Mouse (Mus musculus) CH12.LX (cell line): Measurements from ENCODE around the gene Agap1. TPM values are rescaled to one million over a fixed set of nuclear protein-coding genes. Genes with fewer than 3 reads are reported as not detected.

Experiments used
- DNase-seq: peaks from one replicate; pipeline ENCODE4 v3.0.0-alpha.2; 2013; ENCODE audit errors: extremely low read depth
- H3K27ac ChIP-seq: 2 replicates; pipeline ENCODE4 v1.5.1; 2012; ENCODE audit warnings: low read depth, mild to moderate bottlenecking, control low read depth, moderate library complexity; ENCODE audit not compliant: insufficient read depth
- H3K27me3 ChIP-seq: replicated peaks from 2 replicates; pipeline ENCODE3; 2012; ENCODE audit warnings: inconsistent platforms
- H3K36me3 ChIP-seq, 2 experiments: replicated peaks in 1 of 2; 2 replicates each; pipeline versions ENCODE3 to v1.6.1; 2012; ENCODE audit warnings: inconsistent platforms in 1 of 2, low read length in 1 of 2, mild to moderate bottlenecking in 1 of 2, mixed read lengths in 1 of 2, moderate library complexity in 1 of 2; ENCODE audit not compliant: control insufficient read depth in 1 of 2, insufficient read depth in 1 of 2
- H3K4me1 ChIP-seq, 2 experiments: 2 replicates each; pipeline ENCODE4 v1.6.1; 2012; ENCODE audit warnings: inconsistent platforms in 1 of 2, moderate library complexity in 1 of 2; ENCODE audit not compliant: insufficient read depth in 2 of 2, control insufficient read depth in 1 of 2
- H3K4me2 ChIP-seq: 2 replicates; pipeline ENCODE4 v1.6.1; 2012; ENCODE audit warnings: low read depth, mild to moderate bottlenecking, control low read depth; ENCODE audit not compliant: poor library complexity, insufficient read depth, severe bottlenecking
- H3K4me3 ChIP-seq, 3 experiments: fragments of 150-350 bp in 1 of 3; sonication (generic) in 1 of 3; replicated peaks in 1 of 3; 2 replicates each; pipeline versions ENCODE3 to v1.5.1; 2011 to 2012; ENCODE audit warnings: low read depth in 2 of 3, low read length in 2 of 3, mild to moderate bottlenecking in 2 of 3, moderate library complexity in 2 of 3, control low read depth in 1 of 3, improper control_type of control experiment in 1 of 3, inconsistent platforms in 1 of 3, mixed read lengths in 1 of 3; ENCODE audit not compliant: poor library complexity in 1 of 3
- H3K79me2 ChIP-seq: replicated peaks from 2 replicates; pipeline ENCODE4 v1.6.1; 2012; ENCODE audit warnings: mild to moderate bottlenecking, moderate library complexity; ENCODE audit not compliant: control insufficient read depth, poor library complexity, insufficient read depth, severe bottlenecking; ENCODE audit errors: extremely low read depth
- H3K9ac ChIP-seq: 2 replicates; pipeline ENCODE4 v1.6.1; 2012; ENCODE audit warnings: low read depth, mild to moderate bottlenecking, control low read depth, moderate library complexity; ENCODE audit not compliant: insufficient read depth
- H3K9me3 ChIP-seq: replicated peaks from 2 replicates; pipeline ENCODE3; 2012; ENCODE audit warnings: low read length, inconsistent platforms, mixed read lengths
- BHLHE40 ChIP-seq: IDR thresholded peaks from 2 replicates; pipeline ENCODE4 v1.6.1; 2011; ENCODE audit warnings: mild to moderate bottlenecking, low read depth, low read length, improper control_type of control experiment
- CHD2 ChIP-seq: IDR thresholded peaks from 2 replicates; pipeline ENCODE4 v1.6.1; 2011; ENCODE audit warnings: low read length, improper control_type of control experiment
- EP300 ChIP-seq: IDR thresholded peaks from 2 replicates; pipeline ENCODE4 v1.6.1; 2011; ENCODE audit warnings: low read length, improper control_type of control experiment
- ETS1 ChIP-seq: conservative IDR thresholded peaks from 2 replicates; pipeline ENCODE4 v1.6.1; 2012; ENCODE audit warnings: low read depth, mild to moderate bottlenecking, inconsistent platforms, low read length, improper control_type of control experiment, moderate library complexity
- HCFC1 ChIP-seq: IDR thresholded peaks from 2 replicates; pipeline ENCODE4 v1.6.1; 2012; ENCODE audit warnings: low read depth, mild to moderate bottlenecking, inconsistent platforms, low read length, improper control_type of control experiment
- IRF4 ChIP-seq: IDR thresholded peaks from 2 replicates; pipeline ENCODE4 v1.6.1; 2014; ENCODE audit warnings: low read depth, mild to moderate bottlenecking, inconsistent platforms, low read length, improper control_type of control experiment
- JUND ChIP-seq: conservative IDR thresholded peaks from 2 replicates; pipeline ENCODE4 v1.6.1; 2011; ENCODE audit warnings: low read depth, low read length, improper control_type of control experiment
- MAFK ChIP-seq: IDR thresholded peaks from 2 replicates; pipeline ENCODE4 v1.6.1; 2011; ENCODE audit warnings: low read length, improper control_type of control experiment; ENCODE audit not compliant: insufficient replicate concordance
- MAX ChIP-seq: IDR thresholded peaks from 2 replicates; pipeline ENCODE4 v1.6.1; 2011; ENCODE audit warnings: low read length, improper control_type of control experiment
- MXI1 ChIP-seq: IDR thresholded peaks from 2 replicates; pipeline ENCODE4 v1.6.1; 2011; ENCODE audit warnings: mild to moderate bottlenecking, low read depth, low read length, improper control_type of control experiment
- MYC ChIP-seq: IDR thresholded peaks from 2 replicates; pipeline ENCODE4 v1.6.1; 2011; ENCODE audit warnings: low read depth, mild to moderate bottlenecking, improper control_type of control experiment, low read length
- NRF1 ChIP-seq: IDR thresholded peaks from 2 replicates; pipeline ENCODE4 v1.6.1; 2014; ENCODE audit warnings: low read depth, mild to moderate bottlenecking, inconsistent platforms, low read length, improper control_type of control experiment, moderate library complexity
- PAX5 ChIP-seq: IDR thresholded peaks from 2 replicates; pipeline ENCODE4 v1.6.1; 2012; ENCODE audit warnings: low read length, inconsistent platforms, mixed read lengths
- RCOR1 ChIP-seq: conservative IDR thresholded peaks from 2 replicates; pipeline ENCODE4 v1.6.1; 2012; ENCODE audit warnings: low read depth, mild to moderate bottlenecking, inconsistent platforms, low read length, improper control_type of control experiment
- SIN3A ChIP-seq: IDR thresholded peaks from 2 replicates; pipeline ENCODE4 v1.6.1; 2012; ENCODE audit warnings: low read length, improper control_type of control experiment, inconsistent platforms
- SMC3 ChIP-seq: IDR thresholded peaks from 2 replicates; pipeline ENCODE4 v1.6.1; 2011; ENCODE audit warnings: low read depth, low read length, improper control_type of control experiment
- TBP ChIP-seq: conservative IDR thresholded peaks from 2 replicates; pipeline ENCODE4 v1.6.1; 2011; ENCODE audit warnings: low read depth, low read length, improper control_type of control experiment
- TCF12 ChIP-seq: IDR thresholded peaks from 2 replicates; pipeline ENCODE4 v1.6.1; 2014; ENCODE audit warnings: low read depth, mild to moderate bottlenecking, inconsistent platforms, low read length, improper control_type of control experiment
- UBTF ChIP-seq: IDR thresholded peaks from 2 replicates; pipeline ENCODE4 v1.6.1; 2012; ENCODE audit warnings: low read depth, mild to moderate bottlenecking, inconsistent platforms, low read length, improper control_type of control experiment, moderate library complexity
- USF1 ChIP-seq: IDR thresholded peaks from 2 replicates; pipeline ENCODE4 v1.6.1; 2014; ENCODE audit warnings: low read depth, mild to moderate bottlenecking, inconsistent platforms, low read length, improper control_type of control experiment
- ZKSCAN1 ChIP-seq: IDR thresholded peaks from 2 replicates; pipeline ENCODE4 v1.6.1; 2012; ENCODE audit warnings: low read depth, inconsistent platforms, low read length, improper control_type of control experiment, borderline replicate concordance
- dilution Hi-C: fragments of 300-500 bp; cut with MboI; formaldehyde crosslinking; loops from 2 replicates; pipeline ENCODE4 v1.14.3; 2020; ENCODE audit warnings: low sequenced_read_pairs; ENCODE audit not compliant: extremely low pct_unique_long_range_greater_than_20kb, extremely low pct_ligation_motif_present
- in situ Hi-C: fragments of 300-500 bp; cut with MboI; formaldehyde crosslinking; loops from 3 replicates; pipeline ENCODE4 v1.14.3; 2019; ENCODE audit warnings: low sequenced_read_pairs, low pct_ligation_motif_present, low pct_unique_long_range_greater_than_20kb, mixed read lengths
- polyA plus RNA-seq: library from polyadenylated mRNA; unstranded; fragments of >175 nt; gene quantifications from 2 replicates; pipeline ENCODE4 v1.2.1, GENCODE M21; 2012; ENCODE audit warnings: low read depth; ENCODE audit not compliant: insufficient read length
- total RNA-seq, 2 experiments: library from RNA; depleted of rRNA; stranded (reverse); fragments of 300-350 nt in 1 of 2; fragments of >200 nt in 1 of 2; gene quantifications; 2 replicates each; pipeline ENCODE4 v1.2.3; 2012 to 2014

Agap1 gene
- total and polyA plus RNA-seq, 3 experiments = not detected

DNA sequence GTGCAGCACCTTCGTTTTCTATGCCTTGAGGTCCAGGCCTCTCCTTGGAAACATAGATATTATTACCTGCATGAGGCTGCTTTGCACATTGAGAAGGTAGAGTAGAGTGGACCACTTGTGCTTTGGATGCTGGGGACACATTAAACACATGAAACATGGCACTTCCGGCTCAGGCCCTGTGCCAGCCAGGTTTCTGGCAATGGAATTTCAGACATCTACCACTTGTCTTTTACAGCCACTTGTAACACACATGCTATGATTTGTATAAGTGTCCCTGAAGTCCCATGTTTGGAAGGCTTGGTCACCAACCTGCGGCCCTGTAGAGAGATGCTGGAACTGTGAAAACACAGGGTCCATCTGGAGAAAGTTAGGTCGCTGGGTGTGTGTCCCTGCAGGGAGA lies 262.5 kb downstream of the Agap1 start:
- TF ChIP-seq RCOR1 (no peak), MXI1 (no peak), TBP (no peak)
- TF ChIP-seq, all 38 proteins: peak for 0
- Histone ChIP-seq H3K4me1 (no peaks in the 10 kb centered on the region), H3K9me3 (peaks cover 95% of the 10 kb centered on the region), H3K9ac (no peak overlapping the region), H3K27me3 (no peaks in the 10 kb centered on the region), H3K4me2 (no peak overlapping the region), H3K36me3 (no peaks in the 10 kb centered on the region), H3K4me3 (no peak overlapping the region), H3K79me2 (no peaks in the 10 kb centered on the region), H3K27ac (no peak overlapping the region)
- in situ Hi-C loops = no loop called here
- no peak for DNase-seq
- dilution Hi-C loops = no loop called here

DNA sequence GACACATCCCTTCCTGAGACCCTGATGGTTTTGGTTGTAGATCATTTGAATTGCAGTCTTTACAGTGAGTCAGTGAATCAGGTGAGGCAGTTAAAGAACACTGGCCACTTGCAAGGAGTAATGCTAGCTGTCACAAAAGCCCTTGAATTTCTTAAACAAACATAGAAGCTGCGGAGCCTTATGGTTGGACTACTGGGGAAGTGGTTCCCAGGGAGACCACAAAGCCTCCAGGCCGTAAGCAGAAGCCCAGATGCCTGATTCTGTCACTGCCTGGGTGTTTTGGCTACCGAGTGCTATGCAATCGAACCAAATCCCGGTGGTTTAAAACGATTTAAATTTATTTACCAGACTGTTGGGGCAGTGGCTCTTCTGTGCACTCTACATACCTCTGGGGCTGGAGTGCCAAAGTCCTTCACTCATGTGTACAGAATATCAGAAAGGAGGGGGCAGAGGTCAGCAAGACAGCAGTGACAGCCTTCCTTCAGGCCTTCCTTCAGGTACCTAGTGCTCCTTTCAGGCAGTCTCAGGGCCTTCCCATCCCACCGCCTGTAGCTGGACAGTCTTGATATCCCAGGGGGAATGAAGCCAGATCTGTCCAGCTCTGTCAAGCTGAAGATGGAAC lies 264.3 kb downstream of the Agap1 start:
- no peaks in the 10 kb centered on the region for H3K4me1 ChIP-seq
- H3K9me3 ChIP-seq = peaks cover 94% of the 10 kb centered on the region
- H3K4me2 ChIP-seq = no peak overlapping the region
- no peak overlapping the region for H3K27ac ChIP-seq
- no peak for DNase-seq
- no peaks in the 10 kb centered on the region for H3K79me2 ChIP-seq
- in situ Hi-C loops = no loop called here
- no peak overlapping the region for H3K9ac ChIP-seq
- H3K27me3 ChIP-seq = no peaks in the 10 kb centered on the region
- dilution Hi-C loops = no loop called here
- H3K4me3 ChIP-seq = no peak overlapping the region
- TF ChIP-seq JUND = no peak
- no peak for TF ChIP-seq MYC
- TF ChIP-seq MAFK = no peak
- no peak for TF ChIP-seq TCF12
- no peak for TF ChIP-seq HCFC1
- TF ChIP-seq MAX = no peak
- no peak for TF ChIP-seq TBP
- no peak for TF ChIP-seq MXI1
- TF ChIP-seq CHD2 = no peak
- TF ChIP-seq EP300 = no peak
- TF ChIP-seq ZKSCAN1 = no peak
- no peak for TF ChIP-seq NRF1
- no peak for TF ChIP-seq UBTF
- TF ChIP-seq SIN3A = no peak
- no peak for TF ChIP-seq BHLHE40
- no peak for TF ChIP-seq PAX5
- no peak for TF ChIP-seq ETS1
- no peak for TF ChIP-seq USF1
- no peak for TF ChIP-seq IRF4
- no peak for TF ChIP-seq SMC3
- TF ChIP-seq, all 38 proteins: peak for 0
- H3K36me3 ChIP-seq = no peaks in the 10 kb centered on the region
